Mouse (Mus musculus) telencephalon, adult 2 months (tissue): ENCODE measurements around the gene Fam43a.
A peak's percentile ranks its signal among the peaks of the same experiment; 100 is the strongest.

Source experiments
- DNase-seq: peaks from one replicate; pipeline ENCODE4 v3.0.0-alpha.2; 2011; ENCODE audit warnings: low read depth, low spot score

Fam43a gene

GRCm38 (mm10) chr16:30599491-30600268, at the start of gene Fam43a:
Gene Fam43a, plus strand, starts transcription at chr16:30599723.
- DNase-seq, result peak; percentile 72

DNA sequence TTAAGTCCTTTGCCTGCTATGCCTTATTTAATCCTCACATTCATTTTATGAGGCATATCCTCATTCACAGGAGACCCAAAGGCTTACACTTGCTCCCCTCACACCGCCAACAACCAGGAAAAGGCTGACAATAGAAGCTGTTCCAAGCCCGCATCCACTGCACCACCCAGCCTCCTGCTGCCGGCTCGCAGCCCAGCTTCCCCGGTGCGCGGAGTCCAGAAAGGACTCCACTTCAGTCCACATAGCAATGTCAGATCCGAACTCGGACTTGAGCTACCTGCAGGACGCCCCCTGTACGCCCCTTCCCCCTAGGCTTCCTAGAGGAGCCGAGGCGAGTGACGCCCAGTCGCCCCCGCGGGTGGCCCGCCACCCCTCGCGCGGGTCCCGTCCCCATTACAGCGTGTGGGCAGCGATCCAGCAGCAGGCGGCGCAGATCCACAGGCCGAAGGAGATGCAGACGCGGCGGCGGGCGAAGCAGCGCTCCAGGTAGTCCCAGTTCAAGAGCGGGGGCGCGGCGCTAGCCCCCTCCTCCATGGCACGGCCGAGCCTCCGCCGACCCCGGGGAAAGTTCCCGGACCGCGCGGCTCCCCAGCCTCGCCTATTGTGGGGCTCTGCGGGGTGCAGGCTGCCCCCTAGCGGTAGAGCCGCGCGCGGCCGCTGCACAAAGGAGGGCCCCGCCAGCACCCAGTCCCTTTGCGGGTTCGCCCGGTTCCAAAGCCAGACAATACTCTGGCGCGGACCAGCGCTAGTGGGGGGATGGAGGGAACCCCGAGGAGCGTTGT, 49.4 kb upstream of the Fam43a start:
- no peak for DNase-seq

DNA sequence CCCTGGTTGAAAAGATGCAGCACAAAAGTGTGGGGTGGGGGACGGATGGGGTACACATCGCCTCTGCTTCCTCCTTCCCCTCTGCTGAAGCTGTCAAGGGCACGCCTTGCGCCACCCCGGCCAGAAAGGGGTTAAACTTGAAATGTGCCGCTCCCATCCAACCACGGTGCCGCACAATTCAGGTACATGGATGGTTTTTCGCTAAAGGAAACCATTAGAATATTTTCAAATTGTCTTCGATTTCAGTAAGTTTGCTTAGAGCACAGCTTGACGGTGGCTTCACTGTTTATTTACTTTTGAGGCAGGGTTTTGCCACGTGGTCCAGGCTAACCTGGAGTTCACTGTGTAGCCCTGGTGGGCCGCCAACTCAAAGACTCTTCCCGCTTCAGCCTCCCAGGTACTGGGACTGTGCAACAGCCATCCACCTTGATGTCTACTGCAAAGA, 48.8 kb upstream of the Fam43a start, which contains the start of gene Tmem44:
Tmem44 (minus strand) TSS at position 95 of the 445 bp plus-strand sequence.
- DNase-seq, result no peak

DNA sequence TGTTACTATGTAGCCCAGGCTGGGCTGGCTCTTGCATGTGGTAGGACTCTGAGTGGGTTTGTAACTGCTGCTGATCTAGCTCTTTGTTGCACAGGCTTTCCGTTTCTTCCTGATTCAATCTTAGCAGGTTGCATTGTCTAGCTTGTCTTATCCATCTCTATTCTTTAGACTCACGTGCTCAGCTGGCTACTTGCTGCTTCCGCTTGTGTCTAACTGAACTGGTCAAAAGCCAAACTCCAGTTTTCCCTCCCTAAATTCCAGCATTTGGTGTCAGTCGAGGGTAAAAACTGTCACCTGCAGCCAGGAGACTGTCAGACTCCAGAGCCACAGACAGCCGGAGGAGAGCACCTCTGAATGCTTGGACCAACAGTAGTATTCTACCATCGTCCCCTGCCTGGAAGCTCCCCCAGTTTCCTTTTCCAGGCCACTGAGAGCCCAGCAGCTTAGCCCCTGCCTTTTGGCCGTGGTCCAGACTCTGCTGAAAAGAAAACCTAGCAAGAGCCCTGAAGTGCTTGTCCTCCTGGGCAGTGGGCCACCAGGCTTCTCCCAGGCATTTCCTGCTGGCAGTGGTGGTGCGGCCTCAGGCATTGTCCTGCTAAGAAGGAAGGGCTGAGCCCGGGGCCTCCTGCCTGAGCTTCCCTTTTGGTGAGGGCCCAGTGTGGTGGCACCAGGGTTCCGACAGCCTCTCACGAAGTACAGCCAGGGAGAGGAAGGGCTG, 46.7 kb upstream of the Fam43a start:
- DNase-seq, result no peak

GRCm38 (mm10) chr16:30554109-30554508, 45.4 kb upstream of the Fam43a start:
- DNase-seq, result no peak

DNA sequence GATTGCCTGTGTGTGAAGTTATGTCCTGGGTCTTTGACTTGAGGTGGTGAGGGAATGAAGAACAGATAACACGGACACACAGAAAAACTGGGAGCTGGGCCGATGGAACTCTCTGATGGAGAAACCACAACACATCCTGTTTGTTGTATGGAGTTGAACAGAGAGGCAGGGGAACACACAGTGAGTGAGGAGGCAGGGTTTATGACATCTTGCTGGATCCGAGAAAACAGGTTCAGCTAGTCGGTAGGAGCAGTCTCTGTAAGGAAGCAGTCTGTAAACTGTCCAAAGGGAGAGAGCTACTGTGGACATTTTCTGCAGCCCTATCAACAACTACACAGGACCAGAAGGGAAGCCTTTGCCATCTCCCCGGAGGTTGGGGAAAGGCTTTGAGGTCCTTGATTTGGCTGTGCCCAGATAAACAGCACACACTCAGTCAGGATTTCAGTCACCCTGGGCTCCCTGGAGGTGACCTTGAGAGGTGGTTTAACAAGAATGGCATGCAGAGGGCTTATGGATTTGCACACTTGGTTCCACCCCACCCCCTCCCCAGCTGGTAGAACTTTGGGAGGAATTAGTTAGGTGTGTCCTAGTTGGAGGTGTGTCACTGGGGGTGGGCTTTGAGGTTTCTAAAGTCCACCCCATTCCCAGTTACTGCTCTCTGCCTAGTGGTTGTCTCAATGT, 40.1 kb upstream of the Fam43a start:
- DNase-seq, result no peak

GRCm38 (mm10) chr16:30560601-30561000, 38.9 kb upstream of the Fam43a start:
- no peak for DNase-seq

- DNase-seq, result no peak
These were observed 33.9 kb upstream of the Fam43a start for GRCm38 (mm10) chr16:30565631-30566030.

DNA sequence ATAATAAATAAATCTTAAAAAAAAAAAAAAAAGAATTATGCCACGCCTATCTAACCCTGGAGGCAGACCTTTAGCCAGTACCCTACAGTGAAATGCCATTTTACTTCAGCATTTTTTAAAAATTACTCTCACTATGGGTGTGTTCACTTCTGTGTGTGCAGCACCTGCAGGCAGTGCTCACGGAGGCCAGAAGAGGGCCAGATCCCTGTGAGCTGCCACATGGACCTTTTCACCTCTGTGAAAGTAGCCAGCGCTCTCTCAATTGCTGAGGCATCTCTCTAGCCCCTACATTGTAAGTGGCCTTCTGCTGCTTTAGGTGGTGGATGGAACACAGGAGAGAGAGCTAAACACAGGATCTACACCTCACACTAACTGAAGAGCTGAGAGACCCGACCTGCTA, 29.4 kb upstream of the Fam43a start:
- no peak for DNase-seq

GRCm38 (mm10) chr16:30571378-30571777, 28.1 kb upstream of the Fam43a start:
- no peak for DNase-seq

- DNase-seq, result no peak
These were observed 27.3 kb upstream of the Fam43a start for GRCm38 (mm10) chr16:30572239-30572638.

DNA sequence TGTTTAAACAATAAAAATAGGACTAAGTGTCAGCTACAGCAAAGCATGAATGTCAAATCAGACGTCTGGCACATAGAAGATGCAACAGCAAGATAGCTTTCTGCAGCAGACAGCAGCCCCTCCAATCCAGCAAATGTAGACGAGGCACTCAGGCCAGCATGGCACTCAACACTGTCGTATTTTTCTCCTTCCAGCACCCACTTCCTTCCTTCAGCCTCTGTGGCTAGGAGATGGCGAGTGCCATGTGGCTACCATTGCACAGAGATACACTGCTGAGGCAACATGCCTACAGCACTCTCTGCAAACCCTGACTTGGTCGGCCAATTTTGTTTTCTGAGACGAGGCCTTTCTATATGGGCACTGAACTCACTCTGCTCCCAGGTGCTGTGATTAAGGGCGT, 23.7 kb upstream of the Fam43a start:
- DNase-seq, result no peak

GRCm38 (mm10) chr16:30576392-30576791, 23.1 kb upstream of the Fam43a start:
- no peak for DNase-seq

GRCm38 (mm10) chr16:30580765-30581164, 18.8 kb upstream of the Fam43a start:
- DNase-seq, result no peak

GRCm38 (mm10) chr16:30586935-30587493, 12.5 kb upstream of the Fam43a start:
- DNase-seq, result no peak

- peak; percentile 98 for DNase-seq
These were observed 11.8 kb upstream of the Fam43a start, which contains the start of gene Lsg1 for GRCm38 (mm10) chr16:30587494-30588327. Gene Lsg1, minus strand, starts transcription at chr16:30587592.

DNA sequence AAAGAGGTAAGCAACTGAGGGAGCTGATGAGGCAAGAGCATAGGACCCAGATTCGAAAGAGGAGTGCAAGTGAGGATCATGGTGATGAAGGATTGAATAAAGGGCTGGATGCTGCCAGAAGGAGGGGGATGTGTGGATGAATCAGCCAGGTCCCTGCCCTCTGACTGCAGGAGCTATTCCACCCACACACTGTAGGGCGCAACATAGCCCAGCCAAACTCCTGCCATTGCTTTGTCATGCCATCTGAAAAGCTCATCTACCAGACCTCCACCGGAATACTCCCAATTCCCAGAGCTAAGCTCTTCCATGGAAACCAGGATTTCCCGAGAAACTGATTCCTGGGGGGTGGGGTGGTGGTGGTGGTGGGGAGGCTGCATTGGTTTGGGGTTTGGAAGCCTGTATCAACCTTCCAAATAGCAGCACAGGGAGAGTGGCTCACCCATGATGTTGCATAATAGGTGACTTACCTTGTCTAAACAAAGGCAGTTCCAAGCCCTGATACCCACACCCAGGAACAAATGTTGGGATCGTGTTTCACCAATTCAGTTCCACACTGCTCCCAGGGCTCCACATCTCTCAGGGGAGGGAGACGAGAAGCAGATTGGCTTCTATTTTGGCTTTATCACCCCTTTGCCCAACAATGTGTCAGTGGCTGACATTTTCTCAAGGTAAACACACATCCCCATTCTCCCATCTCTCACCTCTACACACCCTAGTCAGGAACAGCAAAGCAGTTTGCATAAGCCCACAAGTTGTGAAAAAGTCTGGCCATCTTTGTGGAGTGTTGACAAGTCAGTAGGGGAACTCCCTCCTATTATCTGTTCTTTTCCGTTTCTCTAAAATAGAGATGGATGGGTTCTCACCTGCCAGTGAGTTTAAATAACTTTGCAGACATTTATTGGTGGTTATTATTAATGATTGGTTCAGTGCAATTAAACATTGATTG, 9.0 kb upstream of the Fam43a start:
- no peak for DNase-seq

DNA sequence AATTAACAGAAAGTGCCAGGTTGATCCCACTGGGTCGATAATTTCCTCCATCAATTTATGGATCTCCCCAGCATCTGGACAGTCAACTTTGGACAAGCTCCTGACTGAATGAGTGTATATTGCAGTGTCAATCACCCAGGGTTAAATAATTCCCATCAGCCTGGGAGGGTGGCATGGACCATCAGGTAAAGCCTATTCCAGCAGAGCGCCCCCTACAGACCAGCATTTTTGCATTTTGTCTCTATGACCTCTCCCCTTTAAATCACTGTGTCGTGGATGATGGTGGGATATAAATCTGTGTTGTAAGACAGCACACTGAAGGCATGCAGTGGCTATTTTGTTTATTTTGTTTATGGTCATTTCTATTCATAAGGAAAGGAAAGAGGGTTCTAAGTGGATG, 7.5 kb upstream of the Fam43a start:
- DNase-seq, result no peak

GRCm38 (mm10) chr16:30595356-30595755, 4.2 kb upstream of the Fam43a start:
- no peak for DNase-seq
